Mouse (Mus musculus) retina, embryonic 14.5 days (tissue): ENCODE data around the gene Thnsl1.
A peak's percentile ranks its signal among the peaks of the same experiment; 100 is the strongest.
"Not testable (repeated sequence)": the region's sequence is repeated elsewhere in the genome, so short reads cannot be mapped to it uniquely, and the experiment has no call there.

Experiments
- DNase-seq: peaks from one replicate; pipeline ENCODE4 v3.0.0-alpha.2; 2015; ENCODE audit warnings: low spot score

Thnsl1 gene

DNA sequence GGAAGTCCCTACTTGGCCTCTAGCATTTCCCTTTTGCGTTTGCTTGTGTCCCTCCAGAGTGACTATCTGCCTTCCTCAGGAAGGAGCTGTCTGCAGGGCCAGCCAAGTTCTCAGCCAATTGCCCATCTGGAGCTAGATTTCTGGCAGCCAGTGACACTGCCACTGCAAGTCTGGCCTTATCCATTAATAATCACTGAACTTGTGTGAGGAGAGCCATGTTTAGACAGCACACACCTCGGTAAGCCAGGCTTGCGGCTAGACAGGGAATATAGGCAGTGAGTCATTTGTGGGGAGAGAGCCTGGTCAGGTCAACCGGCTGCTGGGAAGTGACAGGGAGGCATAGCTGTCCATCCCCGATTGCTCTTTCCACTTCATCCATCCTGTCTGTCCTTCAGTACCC is 31.3 kb downstream of the Thnsl1 start:
- no peak for DNase-seq

- not testable (repeated sequence) for DNase-seq
These were observed 38.6 kb downstream of the Thnsl1 start for GRCm38 (mm10) chr2:21244104-21244503.

GRCm38 (mm10) chr2:21244986-21245385 is 39.5 kb downstream of the Thnsl1 start:
- no peak for DNase-seq

GRCm38 (mm10) chr2:21245477-21246102 is 40.1 kb downstream of the Thnsl1 start:
- DNase-seq, result no peak

DNA sequence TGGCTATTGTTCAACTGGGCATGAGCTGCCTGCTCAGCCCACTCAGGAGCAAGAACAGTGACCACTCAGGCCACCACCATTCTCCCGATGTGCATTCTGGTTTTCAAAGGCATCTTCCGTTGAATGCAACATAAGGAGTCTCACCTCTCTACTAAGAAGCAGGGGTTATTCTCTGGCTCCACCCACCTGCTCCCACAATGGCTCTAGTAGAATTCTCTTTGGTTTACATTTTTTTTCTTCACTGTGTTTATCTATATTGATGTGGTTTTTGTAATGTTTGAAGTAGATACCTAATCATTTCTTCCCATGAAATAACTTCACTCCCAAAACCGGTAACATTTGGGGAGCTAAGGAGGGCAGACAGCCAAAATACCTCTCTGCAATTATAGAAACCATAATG is 48.1 kb downstream of the Thnsl1 start:
- no peak for DNase-seq

DNA sequence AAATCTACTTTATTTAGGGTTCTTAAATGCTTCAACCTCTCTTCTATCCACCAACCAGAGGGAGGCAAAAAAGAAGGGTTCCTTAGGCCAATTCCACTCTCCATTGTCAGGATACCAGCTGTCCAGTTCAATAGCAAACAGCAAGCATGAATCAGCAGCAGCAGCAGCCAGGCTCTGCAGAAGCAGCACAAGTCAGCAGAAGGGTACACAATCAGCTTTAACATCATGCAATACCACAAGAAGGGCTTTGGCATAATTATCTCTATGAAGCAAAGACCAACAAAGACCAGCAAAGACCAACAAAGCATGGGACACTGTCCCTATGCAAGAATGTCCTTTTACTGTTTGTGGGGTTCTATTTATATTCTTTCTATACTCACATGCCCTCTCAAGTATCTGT is 48.8 kb downstream of the Thnsl1 start:
- no peak for DNase-seq

DNA sequence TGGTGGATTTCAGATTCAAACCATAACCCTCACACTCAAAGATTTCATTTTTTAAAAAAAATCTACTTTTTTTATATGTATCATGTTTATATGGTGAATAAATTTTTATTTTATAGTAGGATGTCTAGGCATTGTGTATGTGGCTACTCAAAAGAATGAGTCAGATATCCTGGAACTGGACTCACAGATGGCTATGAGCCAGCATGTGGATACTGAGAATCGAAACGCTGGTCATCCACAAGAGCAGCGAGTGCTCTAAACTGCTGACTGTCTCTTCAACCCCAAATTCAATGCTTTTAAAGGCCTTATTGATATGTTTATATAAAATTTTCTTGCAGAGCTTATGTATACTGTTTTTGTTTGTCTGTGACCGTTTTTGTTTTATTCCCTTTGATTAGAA is 52.8 kb downstream of the Thnsl1 start:
- no peak for DNase-seq

DNA sequence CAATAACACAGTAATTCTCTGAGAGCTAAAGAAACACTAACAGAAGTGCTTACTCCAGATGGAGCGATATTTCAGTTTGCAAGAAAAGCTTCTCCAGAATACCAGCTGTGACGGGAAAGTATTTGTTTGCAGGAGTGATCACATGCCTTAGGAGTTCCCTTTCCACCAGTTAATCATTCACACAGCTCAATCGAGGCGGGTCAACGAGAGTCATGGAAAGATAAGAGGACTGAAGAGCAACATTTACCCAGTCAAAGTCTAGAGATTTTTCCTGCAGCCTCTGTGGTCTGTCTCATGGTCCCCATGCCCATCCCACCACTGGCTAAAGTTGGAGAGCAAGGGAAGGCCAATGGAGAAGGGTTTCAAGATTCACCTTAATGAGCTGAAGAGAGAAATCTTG is 53.6 kb downstream of the Thnsl1 start:
- DNase-seq, result no peak

DNA sequence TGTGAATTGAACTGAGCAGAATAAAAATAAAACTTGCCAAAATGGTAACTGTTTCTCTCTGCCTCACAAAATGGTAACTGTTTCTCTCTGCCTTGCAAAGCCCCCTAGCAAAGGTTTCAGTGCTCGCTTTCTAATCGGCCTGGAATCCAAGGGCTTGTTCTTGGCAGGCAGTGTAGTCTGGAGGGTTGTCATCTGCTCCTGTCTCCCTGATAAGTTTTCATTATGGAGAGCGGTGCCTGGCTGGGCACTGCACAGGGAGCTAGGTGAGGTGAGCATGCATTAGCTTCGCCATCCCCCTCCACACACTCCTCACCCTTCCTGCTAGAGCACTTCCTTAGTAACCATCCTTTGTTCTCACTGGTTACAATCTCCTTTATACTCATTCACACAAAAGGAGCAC is 54.5 kb downstream of the Thnsl1 start:
- DNase-seq, result no peak

- peak; percentile 91 for DNase-seq
These were observed 56.0 kb downstream of the Thnsl1 start for GRCm38 (mm10) chr2:21261370-21262006.

DNA sequence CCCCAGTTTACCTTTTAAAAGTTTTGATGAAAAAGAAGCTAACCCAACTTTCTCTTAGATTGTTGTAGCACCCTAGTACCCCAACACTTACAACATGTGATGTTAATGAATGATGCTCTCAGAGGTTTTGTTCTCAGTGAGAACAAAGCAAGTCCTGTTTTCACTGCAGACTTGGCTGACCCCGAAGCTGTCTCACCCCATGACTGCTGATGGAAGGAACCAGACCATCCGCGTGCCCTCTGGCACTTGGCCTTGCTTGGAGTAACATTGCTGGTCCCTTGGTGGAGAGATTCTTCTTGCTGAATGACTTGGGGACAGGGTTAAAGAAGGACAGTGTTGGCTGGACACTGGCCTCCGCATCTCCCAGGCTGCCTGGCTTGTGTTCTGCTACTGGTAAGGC is 58.5 kb downstream of the Thnsl1 start:
- no peak for DNase-seq
